Mouse (Mus musculus) bone marrow macrophage, adult 2 months (primary cell): Measurements from ENCODE around the gene Myo10.

Source experiments
- CTCF ChIP-seq: IDR thresholded peaks from 2 replicates; pipeline ENCODE4 v1.5.1; 2012; ENCODE audit warnings: low read depth, mild to moderate bottlenecking, low read length, moderate library complexity
- POLR2A ChIP-seq: IDR thresholded peaks from 2 replicates; pipeline ENCODE4 v1.6.1; 2012; ENCODE audit warnings: mild to moderate bottlenecking, low read depth, low read length, borderline replicate concordance

DNA sequence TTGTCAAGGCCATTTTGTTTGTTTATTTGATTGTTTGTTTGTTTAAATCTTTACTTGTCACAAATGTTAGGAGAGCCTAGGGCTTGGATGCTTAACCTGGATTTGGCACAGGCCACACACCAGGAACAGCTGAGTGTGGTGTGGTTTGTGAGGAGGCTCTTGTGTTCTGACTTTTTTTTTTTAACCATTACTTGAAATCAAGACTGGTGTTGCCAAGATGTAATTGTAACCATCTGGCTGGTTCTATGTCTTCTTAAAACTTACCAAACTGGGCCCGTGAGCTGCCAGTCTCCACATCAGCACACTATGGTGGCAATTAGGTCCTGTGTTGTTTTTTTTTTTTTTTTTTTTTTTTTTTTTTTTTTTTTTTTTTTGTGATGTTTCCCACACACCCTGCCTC is 85.6 kb downstream of the Myo10 start:
- TF ChIP-seq POLR2A, result no peak
- no peak for TF ChIP-seq CTCF
